Mouse (Mus musculus): Measurements from ENCODE around the gene Krt34. TPM values are rescaled to one million over a fixed set of nuclear protein-coding genes. Genes with fewer than 3 reads are reported as not detected.

Gene Krt34
- polyA plus RNA-seq (2012; rRNA removed) (not detected in 2 replicates), polyA plus RNA-seq (2014; fragmentation: Nextera tagmentation; extraction: Ambion mirVana) (0.11 TPM in 1 of 2 replicates, not detected in the other)

GRCm38 (mm10) chr11:100041454-100041853, at the start of gene Krt34:
TSS of gene Krt34 (minus strand) at chr11:100041554.
- DNase-seq (ENCODE audit: low spot score), result no peak
- H3K36me3 ChIP-seq (ENCODE audit: control insufficient read depth, insufficient read depth, low read length), result no peaks in the 10 kb centered on the region
- H3K9me3 ChIP-seq (ENCODE audit: control insufficient read depth, low read length), result no peaks in the 10 kb centered on the region
- WGBS, result 87% methylated on average over 6 of the region's 6 CpGs
- H3K4me3 ChIP-seq (replicated peaks; ENCODE audit: low read length), result no peak within 1 kb of the TSS
- no peak within 1 kb of the TSS for H3K4me2 ChIP-seq (replicated peaks; ENCODE audit: low read depth, low read length, severe bottlenecking)
- no peaks in the 10 kb centered on the region for H3K4me1 ChIP-seq (ENCODE audit: control insufficient read depth, insufficient read depth, low read length)
- H3K9ac ChIP-seq (ENCODE audit: low read depth, low read length, severe bottlenecking), result no peak within 1 kb of the TSS
- H3K27ac ChIP-seq (replicated peaks; ENCODE audit: low read depth, low read length), result no peak within 1 kb of the TSS
- no peak for ATAC-seq (ENCODE audit: low FRiP score, low read depth)
- no peak for TF ChIP-seq POLR2A (IDR thresholded peaks at IDR 0.05; ENCODE audit: borderline replicate concordance, extremely low read depth, insufficient read depth, insufficient read length)
- no peaks in the 10 kb centered on the region for H3K27me3 ChIP-seq (ENCODE audit: control insufficient read depth, insufficient read depth, low read length)

GRCm38 (mm10) chr11:100088378-100089025, 47.1 kb upstream of the Krt34 start:
- no peaks in the 10 kb centered on the region for H3K9me3 ChIP-seq (ENCODE audit: control insufficient read depth, low read length)
- DNase-seq (ENCODE audit: low spot score), result no peak

GRCm38 (mm10) chr11:100087861-100088260, 46.5 kb upstream of the Krt34 start, which contains the start of gene Krt32:
TSS of gene Krt32 (minus strand) at chr11:100088226.
- Histone ChIP-seq H3K27ac (replicated peaks; ENCODE audit: low read depth, low read length) (no peak within 1 kb of the TSS), H3K9ac (ENCODE audit: low read depth, low read length, severe bottlenecking) (no peak within 1 kb of the TSS), H3K36me3 (ENCODE audit: control insufficient read depth, insufficient read depth, low read length) (no peaks in the 10 kb centered on the region), H3K4me3 (replicated peaks; ENCODE audit: low read length) (no peak within 1 kb of the TSS), H3K4me2 (replicated peaks; ENCODE audit: low read depth, low read length, severe bottlenecking) (no peak within 1 kb of the TSS), H3K27me3 (ENCODE audit: control insufficient read depth, insufficient read depth, low read length) (no peaks in the 10 kb centered on the region), H3K9me3 (ENCODE audit: control insufficient read depth, low read length) (no peaks in the 10 kb centered on the region), H3K4me1 (ENCODE audit: control insufficient read depth, insufficient read depth, low read length) (no peaks in the 10 kb centered on the region)
- 88% methylated on average over 10 of the region's 10 CpGs for WGBS
- no peak for ATAC-seq (ENCODE audit: low FRiP score, low read depth)
- DNase-seq (ENCODE audit: low spot score), result no peak
- TF ChIP-seq POLR2A (IDR thresholded peaks at IDR 0.05; ENCODE audit: borderline replicate concordance, extremely low read depth, insufficient read depth, insufficient read length), result no peak

More at GRCm38 (mm10) chr11:100088378-100089025, 47.1 kb upstream of the Krt34 start:
- H3K4me2 ChIP-seq (replicated peaks; ENCODE audit: low read depth, low read length, severe bottlenecking), result no peak overlapping the region
- H3K9ac ChIP-seq (ENCODE audit: low read depth, low read length, severe bottlenecking), result no peak overlapping the region
- H3K4me3 ChIP-seq (replicated peaks; ENCODE audit: low read length), result no peak overlapping the region
- WGBS, result 58% methylated on average over 7 of the region's 7 CpGs
- TF ChIP-seq POLR2A (IDR thresholded peaks at IDR 0.05; ENCODE audit: borderline replicate concordance, extremely low read depth, insufficient read depth, insufficient read length), result no peak
- no peak overlapping the region for H3K27ac ChIP-seq (replicated peaks; ENCODE audit: low read depth, low read length)
- H3K36me3 ChIP-seq (ENCODE audit: control insufficient read depth, insufficient read depth, low read length), result no peaks in the 10 kb centered on the region
- no peak for ATAC-seq (ENCODE audit: low FRiP score, low read depth)
- H3K27me3 ChIP-seq (ENCODE audit: control insufficient read depth, insufficient read depth, low read length), result no peaks in the 10 kb centered on the region
- no peaks in the 10 kb centered on the region for H3K4me1 ChIP-seq (ENCODE audit: control insufficient read depth, insufficient read depth, low read length)

GRCm38 (mm10) chr11:100073873-100074272, 32.5 kb upstream of the Krt34 start:
- Histone ChIP-seq H3K9ac (ENCODE audit: low read depth, low read length, severe bottlenecking) (no peak overlapping the region), H3K4me2 (replicated peaks; ENCODE audit: low read depth, low read length, severe bottlenecking) (no peak overlapping the region), H3K27ac (replicated peaks; ENCODE audit: low read depth, low read length) (no peak overlapping the region), H3K4me1 (ENCODE audit: control insufficient read depth, insufficient read depth, low read length) (no peaks in the 10 kb centered on the region), H3K36me3 (ENCODE audit: control insufficient read depth, insufficient read depth, low read length) (no peaks in the 10 kb centered on the region), H3K9me3 (ENCODE audit: control insufficient read depth, low read length) (no peaks in the 10 kb centered on the region), H3K4me3 (replicated peaks; ENCODE audit: low read length) (no peak overlapping the region), H3K27me3 (ENCODE audit: control insufficient read depth, insufficient read depth, low read length) (no peaks in the 10 kb centered on the region)
- no peak for ATAC-seq (ENCODE audit: low FRiP score, low read depth)
- TF ChIP-seq POLR2A (IDR thresholded peaks at IDR 0.05; ENCODE audit: borderline replicate concordance, extremely low read depth, insufficient read depth, insufficient read length), result no peak
- whole genome bisulfite sequencing, result 46% methylated on average over 1 of the region's 1 CpGs
- DNase-seq (ENCODE audit: low spot score), result no peak

GRCm38 (mm10) chr11:100067293-100068036, 26.1 kb upstream of the Krt34 start:
- H3K4me3 ChIP-seq (replicated peaks; ENCODE audit: low read length), result no peak overlapping the region
- H3K9me3 ChIP-seq (ENCODE audit: control insufficient read depth, low read length), result no peaks in the 10 kb centered on the region
- H3K27ac ChIP-seq (replicated peaks; ENCODE audit: low read depth, low read length), result no peak overlapping the region
- 71% methylated on average over 17 of the region's 17 CpGs for WGBS
- no peak for TF ChIP-seq POLR2A (IDR thresholded peaks at IDR 0.05; ENCODE audit: borderline replicate concordance, extremely low read depth, insufficient read depth, insufficient read length)
- H3K4me2 ChIP-seq (replicated peaks; ENCODE audit: low read depth, low read length, severe bottlenecking), result no peak overlapping the region
- no peaks in the 10 kb centered on the region for H3K27me3 ChIP-seq (ENCODE audit: control insufficient read depth, insufficient read depth, low read length)
- DNase-seq (ENCODE audit: low spot score) (no peak), ATAC-seq (ENCODE audit: low FRiP score, low read depth) (no peak)
- H3K36me3 ChIP-seq (ENCODE audit: control insufficient read depth, insufficient read depth, low read length), result no peaks in the 10 kb centered on the region
- no peaks in the 10 kb centered on the region for H3K4me1 ChIP-seq (ENCODE audit: control insufficient read depth, insufficient read depth, low read length)
- no peak overlapping the region for H3K9ac ChIP-seq (ENCODE audit: low read depth, low read length, severe bottlenecking)

Data from limb, embryonic 14.5 days (tissue).